Mouse (Mus musculus): ENCODE data around the gene Hspb8.
"Not testable (repeated sequence)": the region's sequence is repeated elsewhere in the genome, so short reads cannot be mapped to it uniquely, and the experiment has no call there.

The Hspb8 gene

DNA sequence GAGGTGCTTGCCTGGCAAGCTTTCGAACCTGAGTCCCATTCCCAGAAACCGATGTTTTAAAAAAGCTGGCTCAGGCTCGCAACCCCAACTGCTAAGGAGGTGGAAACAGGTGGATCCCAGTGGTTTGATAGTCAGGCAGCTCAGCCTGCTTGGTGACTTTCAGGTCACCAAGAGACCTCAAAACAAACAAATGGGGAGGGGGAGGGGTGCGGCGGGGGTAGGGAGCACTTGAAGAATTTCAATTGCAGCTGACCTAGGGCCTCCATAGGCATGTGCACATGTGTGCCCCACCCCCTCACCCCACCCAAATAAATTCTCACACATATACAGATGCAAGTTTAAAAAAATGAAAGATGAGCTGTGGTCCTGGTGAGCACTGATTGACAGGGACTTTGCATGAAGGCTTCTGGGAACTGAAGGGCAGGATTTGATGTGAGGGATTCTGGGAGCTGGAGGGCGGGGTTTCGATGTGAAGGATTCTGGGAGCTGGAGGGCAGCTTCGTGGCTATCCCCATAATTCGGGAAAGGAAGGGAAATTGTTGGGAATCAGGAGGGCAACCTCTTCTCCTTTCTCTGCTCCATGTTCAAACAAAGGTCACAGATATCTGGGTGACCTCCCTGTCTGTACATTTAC is 35.2 kb downstream of the Hspb8 start:
- no peak for DNase-seq

DNA sequence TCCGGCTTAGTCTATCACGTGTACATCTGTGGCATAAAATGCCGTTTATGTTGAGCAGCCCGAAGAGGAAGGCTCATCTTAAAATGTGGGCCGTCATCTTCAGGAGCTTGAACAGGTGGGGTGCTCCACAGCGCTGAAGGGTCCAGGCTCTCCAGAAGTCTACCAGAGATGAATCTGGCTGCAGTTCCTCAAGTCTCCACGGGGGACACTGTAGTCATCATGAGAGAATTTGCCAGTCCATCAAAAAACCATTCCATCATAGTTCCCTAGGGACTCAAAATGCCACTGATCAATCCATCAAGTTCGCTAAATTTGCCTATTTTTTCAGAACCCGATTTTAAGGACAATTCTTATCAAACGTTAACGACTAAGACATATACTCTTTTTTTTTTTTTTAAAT is 36.6 kb downstream of the Hspb8 start:
- DNase-seq, result peak; percentile 22

DNA sequence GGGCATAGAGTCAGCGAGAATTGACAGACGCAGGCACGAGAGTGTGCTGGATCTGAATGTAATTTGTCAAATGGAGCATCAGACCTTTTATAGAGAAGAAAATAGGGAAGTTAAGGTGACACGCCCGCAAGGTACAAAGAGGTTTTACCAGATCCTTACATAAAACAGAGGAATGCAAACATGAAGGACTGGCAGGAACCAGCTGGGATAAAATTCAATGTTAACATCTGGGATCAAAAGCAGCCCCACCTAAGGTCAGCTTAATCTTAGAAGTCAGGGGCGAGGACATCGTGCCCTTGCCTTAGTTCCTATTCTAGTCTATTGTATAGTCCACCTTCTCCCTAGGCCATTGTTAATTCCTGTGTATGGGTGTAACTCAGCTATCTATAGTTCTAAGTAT is 40.0 kb downstream of the Hspb8 start:
- DNase-seq, result not testable (repeated sequence)

DNA sequence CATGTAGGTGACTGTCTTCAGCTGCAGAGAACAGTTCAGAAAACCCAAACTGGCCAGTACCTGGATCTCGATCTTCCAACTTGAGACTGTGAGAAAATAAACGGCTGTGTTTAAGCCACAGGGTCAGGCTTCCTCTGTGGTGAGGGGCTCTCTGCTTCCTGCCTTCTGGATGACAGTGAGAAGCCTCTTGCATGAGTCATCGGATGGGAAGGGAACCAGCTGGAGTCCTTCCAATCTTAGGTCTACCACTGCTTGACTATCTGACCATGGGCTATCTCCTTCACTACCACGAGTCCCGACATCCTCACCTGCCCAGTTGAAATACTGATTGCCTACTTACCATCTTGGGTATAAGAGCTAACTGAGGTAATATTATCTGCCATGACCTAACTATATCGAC is 40.9 kb downstream of the Hspb8 start:
- no peak for DNase-seq

DNA sequence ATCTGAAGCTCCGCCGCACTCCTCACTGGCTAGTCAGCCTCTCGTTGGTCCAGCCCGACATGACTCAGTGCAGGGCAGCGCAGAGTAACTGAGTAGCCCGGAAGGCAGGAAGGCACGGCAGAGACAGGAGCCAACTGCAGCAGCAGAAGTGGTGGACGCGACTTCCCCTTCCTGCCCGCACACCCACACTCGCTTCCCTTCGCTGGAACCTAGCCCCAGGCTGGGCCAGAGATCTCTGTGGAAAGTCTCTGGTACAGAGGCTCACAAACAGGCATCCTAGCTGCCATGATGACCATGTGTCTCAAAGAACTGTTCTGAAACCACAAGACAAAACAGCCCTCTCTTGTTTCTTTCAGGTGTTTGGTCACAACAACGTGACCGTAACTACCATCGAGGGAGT is 41.4 kb downstream of the Hspb8 start:
- DNase-seq, result no peak

DNA sequence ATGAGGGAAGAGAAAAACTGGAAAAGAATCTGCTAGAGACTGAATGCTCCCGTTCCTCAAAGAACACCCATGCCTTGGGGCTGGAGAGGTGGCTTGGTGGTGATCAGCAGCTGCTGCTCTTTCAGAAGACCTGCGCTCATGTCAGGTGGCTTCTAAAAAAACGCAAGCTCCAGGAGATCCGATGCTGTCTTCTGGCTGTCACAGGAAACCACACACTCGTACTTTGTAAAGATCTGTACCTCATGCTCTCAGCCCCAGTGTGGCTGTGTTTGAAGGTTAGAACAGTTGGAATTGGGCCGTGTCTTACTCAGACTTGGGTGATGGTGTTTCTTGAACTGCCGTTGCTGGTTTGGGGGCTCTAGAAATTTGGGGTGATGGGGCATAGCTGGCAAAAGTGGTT is 42.3 kb downstream of the Hspb8 start:
- DNase-seq, result no peak

DNA sequence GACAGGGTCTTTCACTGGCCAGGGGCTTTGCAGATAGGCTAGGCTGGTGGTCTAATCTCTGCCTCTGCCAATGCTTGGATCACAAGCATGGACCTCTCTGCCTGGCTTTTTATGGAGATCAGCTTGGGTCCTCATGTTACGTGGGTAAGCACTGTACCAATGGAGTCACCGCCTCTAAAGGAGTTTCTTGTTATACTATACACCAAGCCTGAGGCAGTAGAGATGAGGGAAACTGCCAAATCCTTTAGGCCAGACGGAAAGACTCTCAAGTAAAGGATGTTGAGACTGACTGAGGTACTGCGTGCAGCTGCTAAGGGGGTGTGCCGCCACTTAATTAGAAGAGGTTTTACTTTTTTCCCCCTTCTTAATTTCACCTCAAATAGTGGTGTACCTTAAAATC is 43.8 kb downstream of the Hspb8 start:
- no peak for DNase-seq

DNA sequence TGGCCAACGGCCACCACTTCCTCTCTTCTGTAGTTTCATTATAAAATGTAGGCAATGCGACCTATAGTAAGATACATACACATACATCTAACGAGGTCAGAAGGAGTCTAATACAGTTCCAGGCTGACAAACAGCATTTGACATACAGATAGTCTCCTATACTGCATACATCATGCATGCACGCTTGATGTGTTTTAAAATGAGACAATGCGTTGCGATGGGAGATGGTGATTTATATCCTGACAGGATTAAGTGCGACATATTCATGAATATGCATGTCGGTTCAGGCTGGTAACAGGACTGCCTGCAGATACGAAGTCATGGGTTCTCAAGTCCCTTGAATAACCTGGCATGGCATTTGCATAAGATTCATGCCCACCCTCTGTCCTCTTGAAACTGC is 54.7 kb downstream of the Hspb8 start:
- DNase-seq, result no peak

DNA sequence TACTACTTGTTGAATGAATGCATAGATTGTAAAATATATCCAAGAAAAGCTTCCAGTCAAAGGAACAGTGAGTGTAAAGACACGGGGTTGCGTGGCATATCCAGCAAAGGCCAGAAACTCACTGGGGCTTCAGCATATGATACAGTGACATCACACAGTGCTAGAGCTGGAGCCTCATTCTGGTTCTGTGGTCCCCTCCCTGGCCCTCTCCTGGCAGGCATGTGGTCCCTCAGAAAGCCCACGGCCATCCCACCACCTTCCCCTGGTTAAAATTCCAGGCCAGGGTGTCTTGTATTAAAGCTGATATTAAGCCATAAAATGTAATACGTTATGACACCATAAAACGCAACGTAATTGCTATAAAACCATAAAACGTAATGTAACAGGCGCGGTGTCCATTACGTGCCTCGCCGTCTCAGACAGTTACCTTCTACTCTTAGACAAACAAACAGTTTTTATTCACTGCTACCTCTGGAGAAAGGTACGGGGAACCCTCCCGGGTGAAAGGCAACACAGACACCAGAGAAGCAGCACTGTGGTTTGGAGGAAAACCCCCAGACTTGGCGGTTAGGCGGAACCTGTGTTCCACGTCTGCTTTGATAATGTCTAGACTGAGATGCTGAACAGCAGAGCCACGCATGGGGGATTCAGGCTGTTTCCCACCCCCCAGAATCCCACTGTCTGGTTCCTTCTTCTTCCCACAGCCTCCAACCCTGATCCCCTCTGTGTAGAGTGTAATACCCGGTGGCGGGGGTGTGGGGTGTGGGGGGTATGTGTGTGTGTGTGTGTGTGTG is 55.6 kb downstream of the Hspb8 start:
- no peak for DNase-seq

DNA sequence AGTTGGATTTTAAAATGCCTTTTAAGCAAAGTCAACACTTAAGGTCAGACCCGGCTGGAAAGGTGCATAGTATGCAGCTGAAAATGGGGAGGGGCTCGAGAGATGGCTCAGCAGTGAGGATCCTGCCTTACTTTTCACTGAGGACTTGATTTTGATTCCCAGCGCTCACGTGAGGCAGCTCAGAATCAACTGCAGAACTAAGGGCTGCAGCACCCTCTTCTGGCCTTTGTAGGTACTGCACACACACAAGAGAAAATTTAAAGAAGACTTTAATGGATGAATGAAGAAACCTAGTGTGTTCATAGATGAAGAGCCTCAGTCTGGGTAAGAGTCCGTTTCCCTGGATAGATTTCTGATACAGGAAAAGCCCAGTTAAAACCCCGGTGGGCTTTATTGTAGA is 61.3 kb downstream of the Hspb8 start:
- DNase-seq, result no peak

DNA sequence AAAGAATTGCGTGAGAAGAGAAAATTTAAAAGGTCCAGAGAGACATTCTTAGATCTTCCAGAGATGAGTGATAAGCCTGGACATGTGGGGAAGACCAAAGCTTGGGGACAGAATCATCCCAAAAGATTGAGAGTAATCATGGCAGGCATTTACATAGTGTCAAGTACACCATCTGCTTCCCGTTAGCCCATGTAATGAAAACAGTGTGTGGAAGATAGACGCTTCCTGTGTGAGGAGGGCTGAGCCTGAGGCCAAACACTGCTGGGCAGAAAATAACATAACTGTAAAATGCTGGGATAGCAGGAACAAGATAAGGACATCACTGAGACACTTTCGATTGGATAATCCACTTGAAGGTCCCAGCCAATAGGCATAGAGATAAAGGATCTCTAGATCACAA is 61.9 kb downstream of the Hspb8 start:
- DNase-seq, result no peak

Data from layer of hippocampus, adult 9-11 months (tissue).